Mouse (Mus musculus) midbrain, embryonic 14.5 days (tissue): ENCODE results near the gene Kcnq1. TPM values are rescaled to one million over a fixed set of nuclear protein-coding genes. Genes with fewer than 3 reads are reported as not detected.

Source experiments
- ATAC-seq: fragments of 200-750 bp; cut with Nextera tagmentation; 2 replicates; pipeline ENCODE4 v1.8.0; 2017; ENCODE audit warnings: moderate number of reproducible peaks, moderate library complexity; ENCODE audit not compliant: low FRiP score, low TSS enrichment
- DNase-seq: peaks from one replicate; pipeline ENCODE4 v3.0.0-alpha.2; 2015
- H3K27ac ChIP-seq: fragments of 300-500 bp; sonication (generic); replicated peaks from 2 replicates; pipeline ENCODE4 v1.5.1; 2014; ENCODE audit warnings: mild to moderate bottlenecking, low read depth, low read length, moderate library complexity
- H3K27me3 ChIP-seq: fragments of 300-500 bp; sonication (generic); 2 replicates; pipeline ENCODE4 v1.6.1; 2014; ENCODE audit warnings: low read length, control low read depth, mixed read lengths; ENCODE audit not compliant: control insufficient read depth, insufficient read depth
- H3K36me3 ChIP-seq: fragments of 300-500 bp; sonication (generic); 2 replicates; pipeline ENCODE4 v1.6.1; 2014; ENCODE audit warnings: low read length, control low read depth; ENCODE audit not compliant: control insufficient read depth, insufficient read depth
- H3K4me1 ChIP-seq: fragments of 300-500 bp; sonication (generic); 2 replicates; pipeline ENCODE4 v1.6.1; 2014; ENCODE audit warnings: mild to moderate bottlenecking, antibody characterized with exemption, low read length, control low read depth; ENCODE audit not compliant: control insufficient read depth, insufficient read depth
- H3K4me2 ChIP-seq: fragments of 300-500 bp; sonication (generic); 2 replicates; pipeline ENCODE4 v1.6.1; 2014; ENCODE audit warnings: mild to moderate bottlenecking, low read length, moderate library complexity
- H3K4me3 ChIP-seq: fragments of 300-500 bp; sonication (generic); replicated peaks from 2 replicates; pipeline ENCODE4 v1.5.1; 2014; ENCODE audit warnings: low read depth, low read length
- H3K9ac ChIP-seq: fragments of 300-500 bp; sonication (generic); replicated peaks from 2 replicates; pipeline ENCODE4 v1.6.1; 2014; ENCODE audit warnings: mild to moderate bottlenecking, low read length, moderate library complexity
- H3K9me3 ChIP-seq: fragments of 300-500 bp; sonication (generic); 2 replicates; pipeline ENCODE4 v1.6.1; 2016; ENCODE audit warnings: low read length, control low read depth, mixed read lengths; ENCODE audit not compliant: control insufficient read depth
- WGBS: fragments of 180-500 bp; shearing (Covaris S2); extraction: QIAGEN DNeasy Blood & Tissue Kit; methylation state at CpG from one replicate; pipeline ENCODE4 v1.1.7; 2014; 5-methylcytosine and 5-hydroxymethylcytosine counted together
- polyA plus RNA-seq: library from polyadenylated mRNA; unstranded; fragments of >200 nt; fragmentation: Nextera tagmentation; extraction: Ambion mirVana; gene quantifications from 2 replicates; pipeline ENCODE4 v1.2.1, GENCODE M21; 2014

Kcnq1 gene
- polyA plus RNA-seq, 1 experiment from 2014 or later, result 1.2 TPM

DNA sequence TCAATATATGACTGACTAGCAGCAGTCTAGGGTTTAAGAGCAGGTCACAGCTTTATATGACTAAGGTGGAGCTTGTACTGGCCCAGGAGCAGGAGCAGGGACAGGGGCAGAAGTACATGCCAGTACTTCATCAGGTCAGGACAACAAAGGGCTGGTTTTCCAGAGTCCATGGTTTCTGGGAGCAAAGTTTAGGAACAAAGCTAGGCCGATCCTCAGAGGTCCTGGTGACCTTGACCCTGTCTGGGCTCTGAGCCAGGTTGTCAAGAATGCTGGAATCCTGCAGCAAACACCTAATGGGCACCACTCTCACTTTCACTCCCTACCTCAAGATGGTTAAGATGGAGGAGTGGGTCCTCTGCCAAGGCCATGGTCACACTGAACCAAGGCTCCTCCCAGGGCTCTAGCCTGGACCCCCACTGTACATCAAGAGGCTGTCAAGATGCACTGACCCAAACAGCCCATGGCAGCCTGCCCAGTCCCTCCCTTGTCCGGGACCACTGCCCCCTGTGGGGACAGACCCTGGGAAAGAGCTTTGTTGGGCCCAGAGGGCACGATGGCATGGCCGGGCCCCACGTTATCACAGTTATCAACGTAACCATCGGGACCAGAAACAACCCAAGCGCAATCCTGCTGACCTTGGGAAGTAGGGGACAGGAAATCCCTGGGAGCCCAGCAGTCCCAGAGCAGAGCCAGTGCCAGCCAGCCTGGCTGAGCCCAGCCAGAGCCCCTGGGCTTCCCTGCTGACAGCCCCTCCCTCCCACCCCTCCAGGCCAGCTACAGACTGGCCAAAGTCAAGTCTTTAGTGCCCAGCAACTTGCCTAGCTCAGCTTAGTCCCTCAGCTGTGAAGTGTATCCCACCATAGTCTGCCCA is 259.0 kb downstream of the Kcnq1 start:
- no peak for DNase-seq
- no peaks in the 10 kb centered on the region for H3K27me3 ChIP-seq
- H3K9me3 ChIP-seq, result no peaks in the 10 kb centered on the region
- H3K4me1 ChIP-seq, result no peaks in the 10 kb centered on the region
- H3K9ac ChIP-seq, result no peak overlapping the region
- no peak overlapping the region for H3K27ac ChIP-seq
- H3K4me2 ChIP-seq, result no peak overlapping the region
- no peaks in the 10 kb centered on the region for H3K36me3 ChIP-seq
- ATAC-seq, result no peak
- 78% methylated on average over 8 of the region's 8 CpGs for WGBS
- no peak overlapping the region for H3K4me3 ChIP-seq

DNA sequence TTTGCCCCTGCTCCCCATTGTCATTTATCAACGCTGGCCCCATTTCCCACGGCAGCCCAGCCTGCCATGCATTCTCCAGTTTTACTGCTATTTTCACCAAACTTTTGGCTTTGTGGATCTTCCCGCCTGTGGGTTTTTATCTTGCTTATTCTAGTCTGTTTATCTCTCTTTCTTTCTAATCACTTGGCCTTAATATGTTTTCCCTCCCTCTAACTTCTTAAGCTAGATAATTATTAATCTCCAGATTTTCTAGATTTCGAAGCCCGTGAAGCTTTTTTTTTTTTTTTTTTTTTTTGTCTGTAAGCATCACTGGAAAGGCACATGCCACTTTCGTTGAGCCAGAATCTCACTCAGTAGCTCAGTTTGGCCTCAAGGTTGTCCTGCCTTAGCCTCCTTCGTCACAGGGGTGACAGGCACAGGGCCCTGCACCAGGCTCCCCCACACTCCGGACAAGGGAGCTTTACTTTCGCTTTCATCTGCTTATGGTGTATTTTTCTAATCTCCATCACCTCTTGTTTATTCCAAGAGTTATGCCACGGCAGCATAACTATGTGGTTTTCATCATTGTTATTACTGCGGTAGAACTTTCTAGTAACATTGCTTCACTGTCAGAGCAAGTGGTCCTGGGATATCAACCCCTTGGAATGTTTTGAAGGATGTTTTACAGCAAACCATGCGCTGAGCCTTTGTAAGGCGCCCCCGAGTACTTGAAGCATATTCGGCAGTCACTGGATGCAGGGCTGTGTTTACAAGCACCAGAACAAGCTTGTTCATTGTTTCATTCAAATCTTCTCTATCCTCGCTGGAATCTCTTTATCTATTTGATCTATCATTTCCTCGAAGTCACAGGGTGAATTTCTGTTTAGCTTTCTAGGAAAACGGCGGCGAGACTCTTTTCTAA is 261.5 kb downstream of the Kcnq1 start:
- no peak overlapping the region for H3K9ac ChIP-seq
- H3K4me1 ChIP-seq, result no peaks in the 10 kb centered on the region
- no peak for DNase-seq
- no peak for ATAC-seq
- H3K4me2 ChIP-seq, result no peak overlapping the region
- no peaks in the 10 kb centered on the region for H3K9me3 ChIP-seq
- H3K4me3 ChIP-seq, result no peak overlapping the region
- no peaks in the 10 kb centered on the region for H3K36me3 ChIP-seq
- H3K27ac ChIP-seq, result no peak overlapping the region
- no peaks in the 10 kb centered on the region for H3K27me3 ChIP-seq
- 71% methylated on average over 20 of the region's 20 CpGs for WGBS

DNA sequence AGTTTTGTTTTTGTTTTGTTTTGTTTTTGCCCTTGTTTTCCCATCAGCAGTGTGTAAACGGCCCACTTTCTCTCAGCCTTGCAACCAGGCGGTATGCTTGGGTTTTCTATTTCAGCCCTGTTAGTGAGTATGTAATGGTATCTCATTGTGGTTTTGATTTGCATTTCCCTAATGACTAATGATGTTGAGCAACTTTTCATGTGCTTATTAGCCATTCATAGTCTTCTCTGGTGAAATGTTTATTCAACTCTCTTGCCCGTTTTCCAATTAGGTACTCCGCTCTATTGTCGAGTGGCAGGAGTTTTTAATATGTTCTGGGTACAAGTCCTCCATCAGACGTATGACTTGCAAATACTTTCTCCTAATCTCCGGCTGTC is 262.1 kb downstream of the Kcnq1 start:
- no peak overlapping the region for H3K4me3 ChIP-seq
- no peak for ATAC-seq
- DNase-seq, result peak; percentile 29
- no peak overlapping the region for H3K9ac ChIP-seq
- H3K36me3 ChIP-seq, result no peaks in the 10 kb centered on the region
- no peaks in the 10 kb centered on the region for H3K4me1 ChIP-seq
- H3K27ac ChIP-seq, result no peak overlapping the region
- H3K4me2 ChIP-seq, result no peak overlapping the region
- 55% methylated on average over 7 of the region's 7 CpGs for WGBS
- H3K27me3 ChIP-seq, result no peaks in the 10 kb centered on the region
- no peaks in the 10 kb centered on the region for H3K9me3 ChIP-seq

- DNase-seq (no peak), ATAC-seq (no peak)
- no peak overlapping the region for H3K9ac ChIP-seq
- H3K27ac ChIP-seq, result no peak overlapping the region
- H3K4me3 ChIP-seq, result no peak overlapping the region
- no peaks in the 10 kb centered on the region for H3K36me3 ChIP-seq
- H3K27me3 ChIP-seq, result no peaks in the 10 kb centered on the region
- 85% methylated on average over 2 of the region's 2 CpGs for WGBS
- H3K9me3 ChIP-seq, result no peaks in the 10 kb centered on the region
- no peak overlapping the region for H3K4me2 ChIP-seq
- H3K4me1 ChIP-seq, result no peaks in the 10 kb centered on the region
Measured at GRCm38 (mm10) chr7:143371336-143371735, 265.2 kb downstream of the Kcnq1 start.

GRCm38 (mm10) chr7:143373265-143373664 is 267.1 kb downstream of the Kcnq1 start:
- Histone ChIP-seq H3K9ac (no peak overlapping the region), H3K27me3 (no peaks in the 10 kb centered on the region), H3K9me3 (no peaks in the 10 kb centered on the region), H3K36me3 (no peaks in the 10 kb centered on the region), H3K27ac (no peak overlapping the region), H3K4me3 (no peak overlapping the region), H3K4me2 (no peak overlapping the region), H3K4me1 (no peaks in the 10 kb centered on the region)
- ATAC-seq (no peak), DNase-seq (no peak)
- WGBS, result 92% methylated on average over 3 of the region's 3 CpGs

DNA sequence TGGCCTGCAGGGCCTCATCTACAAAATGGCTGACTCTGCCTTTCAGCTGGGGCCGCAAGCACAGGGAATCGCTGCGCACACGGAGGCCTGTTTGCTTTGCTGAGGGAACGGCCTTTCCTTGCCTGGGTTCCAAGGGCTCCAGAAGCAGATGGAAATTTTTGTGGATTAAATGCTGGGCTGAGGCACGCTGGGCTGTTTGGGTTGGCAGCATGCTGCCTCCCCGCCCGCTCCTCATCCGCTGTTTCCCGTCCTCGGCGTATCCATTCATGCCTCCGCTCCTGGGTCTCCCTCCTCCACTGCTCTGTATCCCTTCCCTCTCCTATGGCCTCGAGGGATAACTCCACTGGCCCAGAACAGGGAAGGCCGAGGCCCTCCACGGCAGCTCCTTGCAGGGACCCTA is 269.8 kb downstream of the Kcnq1 start:
- H3K27ac ChIP-seq, result no peak overlapping the region
- no peak overlapping the region for H3K4me2 ChIP-seq
- ATAC-seq (no peak), DNase-seq (no peak)
- no peaks in the 10 kb centered on the region for H3K36me3 ChIP-seq
- H3K27me3 ChIP-seq, result no peaks in the 10 kb centered on the region
- 80% methylated on average over 16 of the region's 16 CpGs for WGBS
- no peaks in the 10 kb centered on the region for H3K4me1 ChIP-seq
- no peak overlapping the region for H3K9ac ChIP-seq
- no peaks in the 10 kb centered on the region for H3K9me3 ChIP-seq
- no peak overlapping the region for H3K4me3 ChIP-seq

DNA sequence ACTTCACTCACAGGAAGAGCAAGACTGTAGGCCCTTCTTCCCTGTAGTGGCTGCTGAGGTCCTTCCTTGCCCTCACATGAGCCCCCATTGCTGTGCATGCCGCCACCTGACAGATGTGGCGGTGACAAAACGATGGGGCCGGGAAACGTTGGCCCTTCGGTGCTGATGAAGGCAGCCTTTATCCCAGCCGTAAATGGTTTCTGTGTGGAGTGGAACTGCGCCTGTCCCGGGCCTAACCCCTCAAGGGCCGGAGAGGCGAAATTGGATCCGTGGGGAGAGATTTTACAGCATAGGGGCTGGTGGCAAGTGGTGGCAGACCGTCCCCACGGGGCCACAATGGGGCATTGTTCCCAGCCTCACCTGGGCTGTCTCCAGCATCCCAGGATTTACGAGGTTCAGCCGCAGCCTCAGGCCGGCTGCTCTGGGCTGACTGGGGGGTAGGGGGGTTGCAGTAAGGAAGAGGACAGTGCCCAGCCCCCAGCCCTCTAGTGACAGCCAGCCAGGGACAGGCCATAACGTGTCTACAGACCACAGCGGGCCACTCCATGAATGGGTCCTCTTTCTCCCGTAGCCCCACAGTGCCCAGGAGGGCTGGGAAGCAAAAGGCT is 274.4 kb downstream of the Kcnq1 start:
- Histone ChIP-seq H3K9ac (no peak overlapping the region), H3K4me2 (no peak overlapping the region), H3K9me3 (no peaks in the 10 kb centered on the region), H3K27ac (no peak overlapping the region), H3K36me3 (no peaks in the 10 kb centered on the region), H3K4me3 (no peak overlapping the region), H3K4me1 (peaks cover 3% of the 10 kb centered on the region; the same call in 1 of the 2 replicates), H3K27me3 (no peaks in the 10 kb centered on the region)
- no peak for DNase-seq
- no peak for ATAC-seq
- 79% methylated on average over 20 of the region's 20 CpGs for WGBS

- H3K27ac ChIP-seq, result no peak overlapping the region
- H3K27me3 ChIP-seq, result no peaks in the 10 kb centered on the region
- H3K4me3 ChIP-seq, result no peak overlapping the region
- no peak overlapping the region for H3K9ac ChIP-seq
- 4% methylated on average over 1 of the region's 1 CpGs for WGBS
- no peaks in the 10 kb centered on the region for H3K36me3 ChIP-seq
- H3K4me2 ChIP-seq, result no peak overlapping the region
- peaks cover 27% of the 10 kb centered on the region for H3K4me1 ChIP-seq
- DNase-seq (no peak), ATAC-seq (no peak)
- H3K9me3 ChIP-seq, result no peaks in the 10 kb centered on the region
Measured at GRCm38 (mm10) chr7:143386632-143387031, 280.5 kb downstream of the Kcnq1 start.
